Mouse (Mus musculus) forebrain, embryonic 10.5 days (tissue): ENCODE measurements around the gene Opcml. TPM values are rescaled to one million over a fixed set of nuclear protein-coding genes. Genes with fewer than 3 reads are reported as not detected.

Experiments
- DNase-seq: peaks from one replicate; pipeline ENCODE4 v3.0.0-alpha.2; 2017; ENCODE audit warnings: low spot score; ENCODE audit errors: extremely low spot score
- H3K27ac ChIP-seq: fragments of 300-500 bp; sonication (generic); 2 replicates; pipeline ENCODE4 v1.5.1; 2016; ENCODE audit warnings: mild to moderate bottlenecking
- H3K27me3 ChIP-seq: fragments of 300-500 bp; sonication (generic); 2 replicates; pipeline ENCODE4 v1.6.1; 2016; ENCODE audit warnings: mild to moderate bottlenecking; ENCODE audit not compliant: poor library complexity, severe bottlenecking
- H3K36me3 ChIP-seq: fragments of 300-500 bp; sonication (generic); replicated peaks from 2 replicates; pipeline ENCODE4 v1.6.1; 2016; ENCODE audit warnings: mild to moderate bottlenecking, moderate library complexity
- H3K4me1 ChIP-seq: fragments of 300-500 bp; sonication (generic); 2 replicates; pipeline ENCODE4 v1.6.1; 2016
- H3K4me3 ChIP-seq: fragments of 300-500 bp; sonication (generic); 2 replicates; pipeline ENCODE4 v1.5.1; 2016; ENCODE audit warnings: mild to moderate bottlenecking, moderate library complexity
- H3K9me3 ChIP-seq: fragments of 300-500 bp; sonication (generic); 2 replicates; pipeline ENCODE4 v1.6.1; 2016; ENCODE audit warnings: mild to moderate bottlenecking, moderate library complexity
- WGBS: fragments of 180-500 bp; shearing (Covaris S2); methylation state at CpG from one replicate; pipeline ENCODE4 v1.1.7; 2016; 5-methylcytosine and 5-hydroxymethylcytosine counted together
- polyA plus RNA-seq: library from polyadenylated mRNA; unstranded; fragments of >200 nt; fragmentation: Nextera tagmentation; extraction: Ambion mirVana; gene quantifications from 2 replicates; pipeline ENCODE4 v1.2.1, GENCODE M21; 2016

Opcml gene
- polyA plus RNA-seq, 1 experiment from 2014 or later = 1.4 TPM

- Histone ChIP-seq H3K27me3 (no peaks in the 10 kb centered on the region), H3K4me3 (no peak overlapping the region), H3K4me1 (no peaks in the 10 kb centered on the region), H3K27ac (no peak overlapping the region), H3K9me3 (no peaks in the 10 kb centered on the region), H3K36me3 (no peaks in the 10 kb centered on the region)
- DNase-seq = no peak
- 85% methylated on average over 8 of the region's 8 CpGs for WGBS
These were observed 196.3 kb downstream of the Opcml start for GRCm38 (mm10) chr9:27986604-27987588.

DNA sequence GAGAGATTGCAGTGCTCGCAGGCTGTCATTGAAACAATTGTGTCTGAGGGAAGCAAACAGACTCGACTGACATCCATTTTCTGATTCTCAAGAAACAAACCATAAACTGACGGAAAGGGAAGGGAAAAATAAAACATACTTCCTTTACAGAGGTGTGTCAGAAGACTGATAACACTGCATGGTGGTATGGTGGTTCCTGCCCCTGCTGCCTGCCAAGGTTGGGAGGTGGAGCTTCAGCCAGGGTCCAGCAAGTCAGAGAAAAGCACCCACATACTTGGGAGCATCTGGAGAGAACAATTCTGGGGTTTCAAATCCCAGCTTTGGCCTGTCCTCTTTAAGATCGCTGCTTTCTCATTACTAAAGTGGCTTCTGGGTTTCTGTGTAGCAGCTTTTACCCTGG, 201.0 kb downstream of the Opcml start:
- Histone ChIP-seq H3K4me1 (no peaks in the 10 kb centered on the region), H3K9me3 (no peaks in the 10 kb centered on the region), H3K27ac (no peak overlapping the region), H3K4me3 (no peak overlapping the region), H3K36me3 (no peaks in the 10 kb centered on the region), H3K27me3 (no peaks in the 10 kb centered on the region)
- no peak for DNase-seq
- WGBS = 90% methylated on average over 4 of the region's 4 CpGs

DNA sequence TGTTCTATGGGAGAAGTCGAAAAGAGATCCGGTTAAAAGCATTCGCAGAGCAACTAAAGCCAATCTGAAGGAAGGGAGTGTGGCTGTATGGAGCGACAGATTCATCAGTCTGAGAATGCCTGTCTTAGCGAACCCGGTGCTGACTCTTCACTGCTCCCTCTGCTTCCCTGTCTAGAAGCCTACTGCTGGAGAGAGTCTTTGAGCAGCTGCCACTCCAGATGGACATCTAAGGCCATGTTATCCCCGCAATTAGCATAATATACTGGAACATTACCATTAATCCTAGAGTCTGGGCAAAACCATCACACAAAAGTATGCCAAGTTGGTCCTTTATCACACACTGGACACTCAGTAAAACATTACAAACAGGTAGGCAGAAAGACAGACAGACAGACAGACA, 206.0 kb downstream of the Opcml start:
- Histone ChIP-seq H3K4me3 (no peak overlapping the region), H3K27me3 (no peaks in the 10 kb centered on the region), H3K27ac (no peak overlapping the region), H3K9me3 (no peaks in the 10 kb centered on the region), H3K36me3 (no peaks in the 10 kb centered on the region), H3K4me1 (peaks cover 6% of the 10 kb centered on the region)
- WGBS = 91% methylated on average over 7 of the region's 7 CpGs
- DNase-seq = no peak

GRCm38 (mm10) chr9:27998767-27999166, 208.2 kb downstream of the Opcml start:
- 44% methylated on average over 4 of the region's 4 CpGs for WGBS
- Histone ChIP-seq H3K9me3 (no peaks in the 10 kb centered on the region), H3K4me3 (no peak overlapping the region)

GRCm38 (mm10) chr9:28003131-28003530, 212.6 kb downstream of the Opcml start:
- Histone ChIP-seq H3K4me3 (no peak overlapping the region), H3K27me3 (no peaks in the 10 kb centered on the region), H3K4me1 (peaks cover 6% of the 10 kb centered on the region), H3K9me3 (peaks cover 8% of the 10 kb centered on the region; the same call in 1 of the 2 replicates), H3K27ac (no peak overlapping the region), H3K36me3 (no peaks in the 10 kb centered on the region)
- WGBS = 79% methylated on average over 3 of the region's 3 CpGs
- no peak for DNase-seq

More at GRCm38 (mm10) chr9:27998767-27999166, 208.2 kb downstream of the Opcml start:
- no peak overlapping the region for H3K27ac ChIP-seq
- peaks cover 6% of the 10 kb centered on the region for H3K4me1 ChIP-seq
- DNase-seq = no peak
- H3K36me3 ChIP-seq = no peaks in the 10 kb centered on the region
- no peaks in the 10 kb centered on the region for H3K27me3 ChIP-seq

DNA sequence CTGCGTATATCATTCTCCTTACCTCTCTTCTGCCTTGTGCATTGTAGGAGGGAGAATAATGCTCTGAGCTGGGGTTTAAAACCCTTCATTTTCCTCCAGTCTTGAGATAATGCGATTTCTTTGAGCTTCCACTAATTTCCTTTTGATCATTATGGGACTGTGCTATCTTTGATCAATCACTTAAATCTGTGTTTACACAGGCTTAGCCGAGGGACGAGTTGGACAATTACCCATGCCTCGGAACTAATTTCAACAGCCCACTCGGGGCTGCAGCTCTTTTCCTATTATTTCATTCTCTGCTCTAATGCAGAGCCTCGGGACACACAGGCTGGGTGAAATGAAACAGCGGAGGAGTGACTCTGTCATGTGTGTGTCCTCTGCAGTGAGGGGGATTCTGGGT, 220.9 kb downstream of the Opcml start:
- 60% methylated on average over 8 of the region's 8 CpGs for WGBS
- H3K9me3 ChIP-seq = 0 out of 2 replicates have a peak, but pooled peaks cover 1% of the 10 kb centered on the region
- no peaks in the 10 kb centered on the region for H3K27me3 ChIP-seq
- H3K27ac ChIP-seq = no peak overlapping the region
- no peak for DNase-seq
- H3K36me3 ChIP-seq = no peaks in the 10 kb centered on the region
- H3K4me3 ChIP-seq = no peak overlapping the region
- H3K4me1 ChIP-seq = no peaks in the 10 kb centered on the region

- H3K4me3 ChIP-seq = no peak overlapping the region
- H3K27me3 ChIP-seq = no peaks in the 10 kb centered on the region
- 78% methylated on average over 7 of the region's 7 CpGs for WGBS
- DNase-seq = no peak
- H3K27ac ChIP-seq = no peak overlapping the region
- H3K36me3 ChIP-seq = no peaks in the 10 kb centered on the region
- H3K4me1 ChIP-seq = no peaks in the 10 kb centered on the region
- no peaks in the 10 kb centered on the region for H3K9me3 ChIP-seq
These were observed 222.1 kb downstream of the Opcml start for GRCm38 (mm10) chr9:28012664-28013063.

GRCm38 (mm10) chr9:28013192-28013591, 222.6 kb downstream of the Opcml start:
- Histone ChIP-seq H3K27ac (no peak overlapping the region), H3K27me3 (no peaks in the 10 kb centered on the region), H3K36me3 (no peaks in the 10 kb centered on the region), H3K4me1 (no peaks in the 10 kb centered on the region), H3K9me3 (no peaks in the 10 kb centered on the region), H3K4me3 (no peak overlapping the region)
- no peak for DNase-seq
- WGBS = 86% methylated on average over 3 of the region's 3 CpGs

DNA sequence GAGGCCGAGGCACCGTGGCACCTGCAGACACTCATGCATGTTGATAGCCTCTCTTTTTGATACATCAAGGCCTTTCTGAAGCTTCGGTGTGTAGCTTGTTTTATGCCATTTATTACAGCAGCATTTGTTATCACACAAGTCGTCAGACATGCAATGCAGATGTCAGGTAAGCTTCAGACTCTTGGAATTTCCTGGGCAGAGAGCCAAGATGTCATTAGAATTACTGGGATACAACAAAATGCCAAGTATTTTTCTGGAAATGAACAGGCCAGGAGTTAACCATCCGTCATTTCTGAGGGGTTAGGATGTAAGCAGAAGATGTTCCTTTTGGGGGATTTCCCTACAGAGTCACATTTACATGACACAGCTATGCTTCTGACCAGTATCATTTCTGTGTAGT, 237.6 kb downstream of the Opcml start:
- H3K4me1 ChIP-seq = no peaks in the 10 kb centered on the region
- no peaks in the 10 kb centered on the region for H3K9me3 ChIP-seq
- DNase-seq = no peak
- no peaks in the 10 kb centered on the region for H3K27me3 ChIP-seq
- H3K4me3 ChIP-seq = no peak overlapping the region
- WGBS = 91% methylated on average over 5 of the region's 5 CpGs
- H3K36me3 ChIP-seq = no peaks in the 10 kb centered on the region
- no peak overlapping the region for H3K27ac ChIP-seq

DNA sequence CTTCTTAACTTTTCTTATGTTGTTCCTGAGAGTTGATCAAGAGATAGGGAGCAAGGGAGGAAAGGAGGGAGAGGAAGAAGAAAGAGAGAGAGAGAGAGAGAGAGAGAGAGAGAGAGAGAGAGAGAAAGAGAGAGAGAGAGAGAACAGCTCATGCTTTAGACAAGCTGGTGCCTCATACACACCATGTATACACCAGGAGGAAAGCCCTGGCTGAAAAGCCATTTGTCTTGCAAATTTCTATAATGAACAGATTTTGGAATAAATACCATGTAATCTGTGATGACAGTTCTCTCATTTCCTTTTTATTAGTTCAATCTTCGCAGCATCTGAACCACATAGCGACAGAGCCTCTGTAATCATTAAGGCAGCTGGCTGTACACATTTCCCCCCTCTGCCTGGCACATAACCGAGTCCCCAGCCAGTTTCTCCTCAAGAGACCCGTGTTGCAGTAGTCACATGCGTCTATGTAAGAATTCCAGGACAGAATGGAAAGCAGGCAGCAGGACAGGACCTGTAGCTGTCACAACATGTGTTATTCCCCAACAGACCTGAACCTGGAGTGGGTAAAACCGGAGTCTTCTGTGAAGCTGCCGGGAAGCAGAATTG, 238.3 kb downstream of the Opcml start:
- Histone ChIP-seq H3K27me3 (no peaks in the 10 kb centered on the region), H3K4me3 (no peak overlapping the region), H3K4me1 (no peaks in the 10 kb centered on the region), H3K36me3 (no peaks in the 10 kb centered on the region), H3K9me3 (no peaks in the 10 kb centered on the region), H3K27ac (no peak overlapping the region)
- WGBS = 87% methylated on average over 7 of the region's 7 CpGs
- DNase-seq = no peak

- H3K4me1 ChIP-seq = no peaks in the 10 kb centered on the region
- no peaks in the 10 kb centered on the region for H3K27me3 ChIP-seq
- H3K27ac ChIP-seq = no peak overlapping the region
These were observed 258.6 kb downstream of the Opcml start for GRCm38 (mm10) chr9:28049157-28049556.

DNA sequence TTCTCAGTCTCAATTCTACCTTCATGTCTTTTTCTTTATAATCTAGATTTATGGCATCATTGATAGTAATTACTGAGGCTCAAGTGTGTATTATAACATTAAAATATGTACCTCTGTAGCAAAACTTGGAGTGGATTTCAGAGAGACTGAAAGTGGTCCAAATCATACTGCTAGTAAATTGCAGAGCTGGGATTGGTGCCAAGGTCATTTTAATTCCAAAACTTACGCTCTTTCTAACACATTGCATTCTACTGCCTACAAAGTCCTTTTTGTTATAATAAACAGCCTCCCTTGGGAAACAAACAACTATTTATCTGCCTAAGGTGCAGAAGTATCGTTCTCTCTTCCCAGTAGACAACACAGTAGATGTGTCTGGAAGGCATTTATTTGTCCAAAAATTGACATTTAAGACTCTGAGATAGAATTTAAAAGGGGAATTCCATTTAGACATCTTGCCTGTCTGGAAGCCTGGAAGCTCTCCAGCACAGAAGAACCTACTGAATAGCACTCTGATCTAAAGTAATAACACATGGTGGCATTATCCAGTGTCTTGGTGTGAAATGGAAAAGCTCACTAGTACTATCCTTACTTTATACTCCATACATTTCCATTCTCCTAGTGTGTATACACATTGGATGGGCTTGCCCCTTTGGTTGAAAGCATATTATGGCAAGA, 266.7 kb downstream of the Opcml start:
- Histone ChIP-seq H3K9me3 (no peaks in the 10 kb centered on the region), H3K36me3 (no peaks in the 10 kb centered on the region), H3K27me3 (no peaks in the 10 kb centered on the region), H3K27ac (no peak overlapping the region), H3K4me3 (no peak overlapping the region), H3K4me1 (no peaks in the 10 kb centered on the region)
- DNase-seq = no peak
- 87% methylated on average over 2 of the region's 2 CpGs for WGBS

More at GRCm38 (mm10) chr9:28049157-28049556, 258.6 kb downstream of the Opcml start:
- DNase-seq = no peak
- H3K4me3 ChIP-seq = no peak overlapping the region
- WGBS = 93% methylated on average over 2 of the region's 2 CpGs
- no peaks in the 10 kb centered on the region for H3K9me3 ChIP-seq
- H3K36me3 ChIP-seq = no peaks in the 10 kb centered on the region

DNA sequence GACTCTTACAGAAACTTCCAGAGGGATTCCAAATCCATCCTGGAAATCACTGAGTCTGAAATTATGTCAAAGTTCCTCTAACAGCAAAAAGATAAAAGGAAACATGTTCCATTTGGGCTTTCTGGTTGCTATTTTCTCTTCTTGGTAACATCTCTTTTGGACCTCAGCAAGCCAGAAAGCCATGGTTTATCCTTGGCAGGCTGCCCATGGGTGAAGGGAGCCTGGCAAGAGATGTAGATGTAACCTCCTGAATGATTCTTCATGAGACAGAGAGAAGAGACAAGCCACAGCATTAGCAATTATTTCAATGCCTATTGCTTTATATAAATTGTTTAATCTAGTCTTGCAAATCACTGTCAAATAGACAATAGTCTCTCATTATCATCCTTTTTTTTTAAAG, 274.6 kb downstream of the Opcml start:
- H3K27ac ChIP-seq = no peak overlapping the region
- no peaks in the 10 kb centered on the region for H3K4me1 ChIP-seq
- H3K36me3 ChIP-seq = no peaks in the 10 kb centered on the region
- DNase-seq = no peak
- no peaks in the 10 kb centered on the region for H3K9me3 ChIP-seq
- no peaks in the 10 kb centered on the region for H3K27me3 ChIP-seq
- H3K4me3 ChIP-seq = no peak overlapping the region
